Mouse (Mus musculus) left cerebral cortex, adult 18-20 months (tissue): ENCODE data around the gene Lsm11. TPM values are rescaled to one million over a fixed set of nuclear protein-coding genes. Genes with fewer than 3 reads are reported as not detected.

Source experiments
- DNase-seq, 2 experiments: peaks; one replicate each; pipeline ENCODE4 v3.0.0; 2021 to 2022; ENCODE audit warnings: low spot score in 2 of 2, mixed read lengths in 1 of 2
- total RNA-seq, 2 experiments: library from RNA; stranded (reverse); gene quantifications; 2 replicates each; pipeline ENCODE4 v1.2.3; 2021

The Lsm11 gene
- total RNA-seq, 2 experiments from 2014 or later, result 19.8 TPM

DNA sequence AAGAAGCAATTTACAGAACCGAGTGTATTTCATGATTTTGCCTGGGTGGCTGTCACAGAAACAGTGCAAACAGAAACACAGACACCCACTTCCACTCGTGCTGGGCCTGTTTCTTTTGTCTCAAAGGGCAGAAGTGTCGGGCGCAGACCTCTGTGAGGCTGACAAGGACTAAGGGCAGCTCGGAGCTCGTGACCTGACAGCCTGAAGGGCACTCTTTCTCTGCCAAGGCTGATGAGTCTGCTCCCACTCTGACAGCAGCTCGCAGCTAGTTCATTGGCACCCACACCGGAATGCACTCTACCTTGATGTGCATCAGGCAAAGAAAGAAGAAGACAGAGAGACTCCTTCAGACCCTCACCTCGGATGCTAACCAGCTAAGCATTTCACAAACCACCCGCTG is 15.2 kb downstream of the Lsm11 start:
- DNase-seq, result no peak

DNA sequence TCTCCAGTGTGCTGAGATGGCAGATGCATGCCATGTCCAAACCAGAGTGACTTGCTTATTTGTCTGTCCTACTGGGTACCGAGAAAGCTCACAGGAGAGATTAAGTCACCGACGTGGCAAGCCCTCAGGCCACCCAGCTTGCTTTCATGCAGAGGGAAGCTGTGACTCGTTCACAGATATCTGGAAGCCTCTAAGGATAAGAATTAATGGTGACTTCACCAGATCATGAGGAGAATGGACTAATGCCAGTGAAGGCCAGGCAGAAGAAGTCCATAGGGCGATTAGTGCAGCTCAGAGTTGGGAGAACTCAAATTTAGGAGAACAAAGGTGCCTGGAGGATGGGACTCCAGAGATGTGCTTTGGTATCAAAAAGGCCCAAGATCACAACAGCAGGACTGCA is 17.3 kb downstream of the Lsm11 start:
- DNase-seq, result no peak

GRCm38 (mm10) chr11:45926640-45927082 is 18.1 kb downstream of the Lsm11 start:
- DNase-seq, result peak; percentile 79 to 82

- no peak for DNase-seq
Observed at GRCm38 (mm10) chr11:45925436-45925835, 19.3 kb downstream of the Lsm11 start.

DNA sequence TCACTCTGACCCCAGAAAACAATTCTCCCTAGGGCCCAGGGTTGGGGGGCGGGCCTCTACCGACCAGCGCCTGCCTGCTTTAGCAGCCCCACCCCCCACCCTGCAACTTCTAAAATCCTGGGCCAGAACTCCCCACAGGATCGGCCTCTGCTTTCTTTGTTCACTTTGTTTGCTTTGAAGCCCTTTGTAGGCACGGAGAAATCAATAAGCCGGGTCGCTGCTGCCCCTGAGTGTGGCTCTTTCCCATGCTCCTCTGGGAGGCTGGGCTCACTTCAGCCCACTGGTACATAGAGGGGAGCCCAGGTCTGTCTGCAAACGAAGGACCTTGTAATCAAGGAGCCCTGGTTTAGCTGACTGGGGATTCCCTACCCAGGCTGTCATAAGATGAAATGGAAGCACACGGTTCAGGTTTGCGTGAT is 23.2 kb downstream of the Lsm11 start:
- no peak for DNase-seq

- no peak for DNase-seq
Observed at GRCm38 (mm10) chr11:45921026-45921425, 23.7 kb downstream of the Lsm11 start.

DNA sequence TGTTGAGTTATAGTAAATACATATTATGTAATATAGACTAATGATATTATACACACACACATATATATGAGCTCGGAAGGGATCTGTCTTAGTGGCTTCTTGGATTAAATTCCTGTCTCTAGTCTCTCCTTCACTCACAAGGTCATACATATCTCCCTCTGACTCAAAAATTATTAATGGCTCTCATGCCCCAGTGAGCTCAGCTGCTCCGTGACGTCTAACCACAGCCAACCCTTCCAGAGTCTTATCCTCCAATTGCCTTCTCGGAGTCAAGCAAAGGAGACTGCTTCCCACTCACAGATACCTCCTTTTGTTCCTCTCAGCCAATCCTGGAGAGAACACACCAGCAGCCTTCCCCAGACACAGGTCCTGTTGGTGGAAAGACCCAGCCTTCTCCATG is 25.9 kb downstream of the Lsm11 start:
- DNase-seq, result no peak

- DNase-seq, result no peak
Observed at GRCm38 (mm10) chr11:45918018-45918417, 26.7 kb downstream of the Lsm11 start.

DNA sequence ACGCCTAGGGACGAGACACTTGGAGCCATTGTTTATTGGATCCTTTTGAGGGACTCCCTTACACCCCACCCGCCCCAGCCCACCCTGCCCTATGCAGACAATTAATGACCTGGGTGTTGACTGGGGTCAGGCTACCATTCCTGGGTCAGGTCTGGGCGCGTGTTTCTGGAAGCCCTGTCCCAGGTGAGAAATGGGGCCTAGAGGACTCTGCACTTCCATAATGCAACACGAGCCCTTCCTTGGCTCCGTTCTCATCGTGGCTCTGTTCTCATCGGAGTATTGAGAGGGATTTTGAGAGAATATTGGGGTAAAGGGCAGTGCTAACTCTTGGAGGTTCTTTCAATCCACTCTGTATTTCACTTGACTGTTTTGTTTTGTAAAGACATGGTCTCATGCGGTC is 28.5 kb downstream of the Lsm11 start:
- no peak for DNase-seq

DNA sequence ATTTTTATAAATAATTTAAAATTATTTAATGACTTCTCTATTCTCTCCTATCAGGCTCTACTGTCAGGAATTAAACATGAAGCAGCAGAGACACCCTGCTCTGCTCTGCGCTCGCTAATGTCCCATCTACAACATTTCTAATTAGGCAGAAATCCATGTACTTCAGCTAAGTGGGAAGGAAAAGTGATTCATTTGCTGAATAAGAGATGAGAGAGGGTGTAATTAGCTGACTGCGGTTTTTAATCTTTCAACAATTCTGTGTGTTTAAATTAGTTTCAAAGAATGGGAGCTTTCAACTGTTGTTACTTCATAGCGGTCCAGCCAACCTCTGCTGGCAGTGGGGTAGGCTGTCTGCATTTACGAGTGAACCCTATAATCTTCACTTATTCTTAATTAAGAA is 34.0 kb downstream of the Lsm11 start:
- no peak for DNase-seq

DNA sequence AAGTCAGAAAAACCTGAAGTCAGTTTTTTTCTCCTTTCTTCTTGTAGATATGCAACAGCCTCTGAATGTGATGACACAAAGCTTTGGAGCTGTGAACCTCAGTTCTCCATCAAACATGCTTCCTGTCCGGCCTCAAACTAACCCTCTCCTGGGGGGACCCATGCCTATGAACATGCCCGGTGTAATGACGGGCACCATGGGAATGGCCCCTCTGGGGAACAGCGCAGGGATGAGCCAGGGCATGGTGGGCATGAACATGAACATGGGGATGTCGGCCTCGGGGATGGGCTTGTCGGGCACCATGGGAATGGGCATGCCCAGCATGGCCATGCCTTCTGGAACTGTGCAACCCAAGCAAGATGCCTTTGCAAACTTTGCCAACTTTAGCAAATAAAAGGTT is 35.8 kb downstream of the Lsm11 start:
- DNase-seq, result no peak

DNA sequence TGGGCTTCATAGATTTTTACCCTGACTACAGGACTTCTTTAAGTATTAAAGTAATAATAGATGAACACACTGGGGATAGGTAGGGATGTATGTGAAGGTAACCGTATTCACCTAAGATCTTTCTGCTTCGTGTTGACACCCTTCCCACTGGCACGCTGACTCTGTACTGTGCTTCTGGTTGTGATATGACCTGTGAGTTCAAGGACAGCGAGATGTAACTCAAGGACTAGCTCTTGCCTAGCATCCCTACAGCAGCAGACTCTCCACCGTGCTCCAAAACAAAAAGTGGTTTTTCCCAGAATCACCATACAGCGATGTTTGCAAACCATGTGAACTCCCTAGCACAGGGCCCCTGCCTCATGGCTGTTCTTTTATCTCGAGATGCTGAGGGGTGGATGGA is 36.7 kb downstream of the Lsm11 start:
- no peak for DNase-seq

DNA sequence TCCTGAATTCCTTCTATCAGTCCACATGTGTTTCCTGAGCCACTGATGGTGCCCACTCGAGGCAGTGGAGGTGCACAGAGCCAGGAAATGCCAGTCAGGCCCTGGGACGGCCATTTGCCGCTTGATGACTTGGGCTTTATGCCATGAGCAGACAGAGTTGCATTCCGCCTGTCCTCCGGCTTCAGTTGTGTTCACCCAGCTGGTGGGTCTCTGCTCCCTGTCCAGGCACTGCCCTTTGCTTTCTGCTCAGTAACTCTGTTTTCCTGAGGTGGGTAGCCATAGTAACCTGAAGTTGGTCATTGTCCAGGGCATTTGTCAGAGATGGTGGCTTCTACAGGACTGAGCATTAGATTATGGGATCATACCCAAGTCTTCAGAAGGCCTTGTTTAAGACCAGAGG is 37.4 kb downstream of the Lsm11 start:
- DNase-seq, result no peak

DNA sequence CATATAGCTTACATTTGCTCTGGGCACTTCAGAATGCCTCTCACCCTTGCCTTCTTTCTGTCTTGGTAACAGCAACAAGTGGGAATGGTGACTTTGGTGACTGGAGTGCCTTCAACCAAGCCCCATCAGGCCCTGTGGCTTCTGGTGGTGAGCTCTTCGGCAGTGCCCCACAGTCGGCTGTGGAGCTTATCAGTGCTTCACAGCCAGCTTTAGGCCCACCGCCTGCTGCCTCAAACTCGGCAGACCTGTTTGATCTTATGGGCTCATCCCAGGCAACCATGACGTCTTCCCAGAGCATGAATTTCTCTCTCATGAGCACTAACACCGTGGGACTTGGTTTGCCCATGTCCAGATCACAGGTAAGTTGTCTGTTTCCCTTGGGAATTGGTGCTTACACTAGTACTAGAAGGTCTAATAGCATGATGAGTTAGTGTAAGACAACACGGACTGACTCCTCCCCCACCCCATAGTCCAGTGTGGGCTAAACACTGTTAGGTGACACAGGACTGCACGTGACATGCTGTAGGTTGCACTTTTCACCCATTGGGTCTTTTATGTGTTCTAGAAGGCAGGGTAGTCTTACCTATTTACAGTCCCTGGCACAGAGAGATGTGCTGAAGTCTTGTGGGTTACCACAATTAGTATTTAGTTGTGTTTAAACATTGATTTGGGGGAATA is 38.5 kb downstream of the Lsm11 start:
- DNase-seq, result no peak

DNA sequence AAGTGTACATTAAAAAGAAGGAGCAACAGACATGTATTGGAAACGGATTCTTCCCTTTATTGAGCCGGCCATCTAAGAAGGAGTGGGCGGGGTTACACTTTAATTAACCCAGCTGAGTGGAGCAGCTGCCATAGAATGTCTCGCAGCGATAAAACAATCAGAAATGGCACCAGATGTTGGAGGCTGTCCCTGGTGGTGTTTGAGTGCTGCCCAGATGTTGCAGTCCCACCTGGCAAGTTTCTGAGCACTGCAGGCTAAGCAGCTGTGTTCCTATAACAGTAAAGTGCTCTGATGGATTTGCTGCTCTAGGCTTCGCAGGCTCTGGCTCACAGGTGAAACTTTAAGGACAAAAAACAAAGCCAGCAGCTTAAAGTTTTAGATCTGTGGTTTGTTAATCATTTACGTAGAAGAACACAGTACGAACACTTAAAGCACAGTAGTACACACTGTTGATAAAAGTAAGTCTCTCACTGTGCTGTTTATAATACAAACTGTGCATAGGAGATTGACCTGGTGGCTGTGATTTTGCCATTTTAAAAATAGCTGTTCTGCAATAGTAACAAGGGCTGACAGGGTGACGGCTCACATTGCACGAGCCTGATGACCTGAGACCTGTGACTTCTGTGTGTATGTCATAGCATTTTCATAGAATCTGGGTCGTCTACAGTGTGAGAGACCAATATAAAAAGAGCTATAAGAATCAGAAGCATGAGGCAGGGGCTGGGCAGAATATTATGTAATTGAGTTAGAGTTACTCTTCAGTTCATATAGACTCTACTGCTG is 44.3 kb downstream of the Lsm11 start:
- DNase-seq, result no peak

GRCm38 (mm10) chr11:45897392-45897791 is 47.3 kb downstream of the Lsm11 start:
- DNase-seq, result no peak

DNA sequence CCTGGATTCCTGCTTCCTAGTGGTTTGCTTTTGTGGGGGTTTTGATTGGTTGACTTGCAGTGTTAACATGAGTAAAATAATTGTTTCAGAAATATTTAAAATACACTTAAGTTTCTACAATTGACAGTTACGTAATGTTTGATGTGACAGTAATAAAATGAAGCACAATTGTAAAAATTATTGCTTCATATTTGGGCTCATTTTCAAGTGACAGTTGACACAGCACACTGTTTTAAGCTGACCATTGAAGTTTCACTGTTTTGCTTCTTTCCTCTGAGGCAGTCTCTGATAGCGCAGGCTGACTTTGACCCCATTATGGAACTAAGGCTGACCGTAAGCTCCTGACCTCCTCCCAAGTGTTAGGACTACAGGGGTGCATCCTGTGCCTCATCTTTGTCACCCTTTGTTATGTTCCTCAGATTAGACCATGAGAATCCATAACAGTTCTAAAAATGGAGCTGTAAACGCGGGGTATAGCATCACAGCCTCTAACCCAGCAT is 51.8 kb downstream of the Lsm11 start:
- no peak for DNase-seq

DNA sequence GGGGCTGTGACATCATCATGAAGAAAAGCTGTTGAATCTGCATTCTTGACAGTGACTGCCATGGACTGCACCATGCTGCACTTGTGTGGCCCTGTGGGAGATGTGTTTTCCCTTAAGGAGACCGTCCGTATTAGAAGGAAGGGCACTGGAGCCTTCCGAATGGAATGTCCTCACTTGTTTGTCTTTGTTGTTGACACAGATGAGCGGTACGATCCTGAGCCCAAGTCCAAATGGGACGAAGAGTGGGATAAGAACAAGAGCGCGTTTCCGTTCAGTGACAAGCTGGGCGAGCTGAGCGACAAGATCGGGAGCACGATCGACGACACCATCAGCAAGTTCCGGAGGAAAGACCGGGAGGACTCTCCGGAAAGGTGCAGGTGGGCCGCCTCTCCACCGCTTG is 54.3 kb downstream of the Lsm11 start:
- DNase-seq, result no peak

DNA sequence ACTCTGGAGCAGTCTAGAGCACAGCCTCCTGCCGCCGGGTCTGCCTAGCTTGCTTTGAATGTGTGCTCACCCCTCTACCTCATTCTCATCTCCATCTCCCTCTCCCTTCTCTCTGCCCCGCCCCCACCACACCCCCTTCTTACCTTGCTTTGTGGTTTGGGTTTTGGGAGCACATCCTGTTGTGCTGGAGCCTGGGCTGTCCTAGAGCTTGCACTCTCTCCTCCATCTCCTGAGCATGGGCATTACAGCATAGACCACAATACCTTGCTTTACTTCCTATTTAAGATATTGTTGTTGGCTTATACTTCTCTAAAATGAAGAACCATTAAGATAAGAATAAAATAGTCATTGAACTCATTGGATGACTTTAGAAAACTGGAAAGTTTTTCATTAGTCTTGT is 54.8 kb downstream of the Lsm11 start:
- DNase-seq, result no peak

GRCm38 (mm10) chr11:45888471-45889030 is 56.2 kb downstream of the Lsm11 start:
- DNase-seq, result no peak

- DNase-seq, result no peak
Observed at GRCm38 (mm10) chr11:45886596-45886995, 58.1 kb downstream of the Lsm11 start.

GRCm38 (mm10) chr11:45885606-45886230 is 59.0 kb downstream of the Lsm11 start:
- no peak for DNase-seq
